Mouse (Mus musculus): Measurements from ENCODE around the gene Uba7.

- TF ChIP-seq CTCF (IDR thresholded peaks at IDR 0.05; ENCODE audit: low read depth) (no peak), EP300 (IDR thresholded peaks at IDR 0.05; ENCODE audit: low read depth) (no peak)
These were observed 12.4 kb upstream of the Uba7 start for GRCm38 (mm10) chr9:107962916-107963315.
